Mouse (Mus musculus): ENCODE data around the gene Gm20388. TPM values are rescaled to one million over a fixed set of nuclear protein-coding genes. Genes with fewer than 3 reads are reported as not detected.
A peak's percentile ranks its signal among the peaks of the same experiment; 100 is the strongest.

The Gm20388 gene
- polyA plus RNA-seq, 1 experiment from 2014 or later, result not detected

DNA sequence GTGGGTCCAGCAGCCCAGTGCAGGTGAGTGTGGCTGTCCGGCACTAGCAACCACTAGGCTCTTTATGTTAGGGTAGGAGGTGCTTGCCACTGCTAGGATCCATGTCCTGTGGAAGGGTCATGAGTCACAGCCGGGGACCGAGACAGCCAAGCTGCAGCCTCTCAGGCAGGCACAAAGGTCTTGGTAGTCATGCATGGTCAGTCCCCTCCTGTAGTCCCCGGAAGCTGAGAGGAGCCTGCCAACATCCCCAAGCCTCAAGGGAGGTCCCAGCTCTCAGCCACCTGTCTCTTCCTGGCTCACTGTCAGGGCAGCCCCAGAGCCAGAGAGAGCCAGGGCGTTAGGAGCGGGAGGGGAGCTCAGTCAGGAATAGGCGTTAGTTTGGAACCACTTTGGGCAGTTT lies 836.6 kb downstream of the Gm20388 start:
- Histone ChIP-seq H3K9ac (ENCODE audit: low read length) (no peak overlapping the region), H3K4me3 (ENCODE audit: control insufficient read depth in 1 of 2, insufficient read depth in 1 of 2, low read depth in 1 of 2, low read length in 2 of 2) (no peak overlapping the region), H3K4me2 (ENCODE audit: low read length) (no peak overlapping the region), H3K27me3 (ENCODE audit: control insufficient read depth, insufficient read depth, low read length) (no peaks in the 10 kb centered on the region), H3K36me3 (ENCODE audit: control insufficient read depth, insufficient read depth, low read length) (no peaks in the 10 kb centered on the region), H3K27ac (replicated peaks in 1 of 2; ENCODE audit: control insufficient read depth in 1 of 2, insufficient read depth in 1 of 2, low read depth in 2 of 2, low read length in 2 of 2) (no peak overlapping the region), H3K4me1 (ENCODE audit: control insufficient read depth in 2 of 2, insufficient read depth in 2 of 2, low read length in 2 of 2) (peaks cover 19 to 21% of the 10 kb centered on the region in 2 experiments), H3K9me3 (ENCODE audit: control insufficient read depth, low read length) (no peaks in the 10 kb centered on the region)
- no peak for ATAC-seq (ENCODE audit: insufficient number of reproducible peaks, insufficient read depth, low FRiP score, low read depth)
- 72% methylated on average over 7 of the region's 7 CpGs for WGBS

DNA sequence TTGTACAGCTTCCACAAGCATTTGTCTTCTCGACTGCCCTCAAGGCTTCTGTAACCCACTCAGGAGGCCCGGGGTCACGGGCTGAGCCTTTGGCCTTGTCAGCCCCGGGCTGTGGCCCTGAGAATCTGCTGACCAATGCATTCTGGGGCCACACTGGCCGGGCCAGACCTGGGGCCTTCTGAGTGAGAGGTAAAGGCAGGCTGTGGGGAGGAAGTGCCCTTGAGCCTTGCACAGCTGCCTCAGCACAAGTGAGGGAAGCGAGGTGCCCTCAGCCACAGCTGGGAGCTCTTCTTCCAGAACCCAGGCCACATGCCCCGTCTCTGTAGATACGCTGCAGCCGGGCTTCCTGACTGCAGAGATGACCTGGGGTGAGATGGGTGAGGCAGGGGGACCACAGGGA lies 840.0 kb downstream of the Gm20388 start:
- Histone ChIP-seq H3K4me2 (ENCODE audit: low read length) (no peak overlapping the region), H3K27me3 (ENCODE audit: control insufficient read depth, insufficient read depth, low read length) (no peaks in the 10 kb centered on the region), H3K9me3 (ENCODE audit: control insufficient read depth, low read length) (no peaks in the 10 kb centered on the region), H3K9ac (ENCODE audit: low read length) (no peak overlapping the region), H3K4me3 (ENCODE audit: control insufficient read depth in 1 of 2, insufficient read depth in 1 of 2, low read depth in 1 of 2, low read length in 2 of 2) (no peak overlapping the region), H3K4me1 (ENCODE audit: control insufficient read depth in 2 of 2, insufficient read depth in 2 of 2, low read length in 2 of 2) (peaks cover 15 to 16% of the 10 kb centered on the region in 2 experiments), H3K27ac (replicated peaks in 1 of 2; ENCODE audit: control insufficient read depth in 1 of 2, insufficient read depth in 1 of 2, low read depth in 2 of 2, low read length in 2 of 2) (no peak overlapping the region), H3K36me3 (ENCODE audit: control insufficient read depth, insufficient read depth, low read length) (no peaks in the 10 kb centered on the region; the same call in 1 of the 2 replicates)
- WGBS, result 83% methylated on average over 9 of the region's 9 CpGs
- no peak for ATAC-seq (ENCODE audit: insufficient number of reproducible peaks, insufficient read depth, low FRiP score, low read depth)

DNA sequence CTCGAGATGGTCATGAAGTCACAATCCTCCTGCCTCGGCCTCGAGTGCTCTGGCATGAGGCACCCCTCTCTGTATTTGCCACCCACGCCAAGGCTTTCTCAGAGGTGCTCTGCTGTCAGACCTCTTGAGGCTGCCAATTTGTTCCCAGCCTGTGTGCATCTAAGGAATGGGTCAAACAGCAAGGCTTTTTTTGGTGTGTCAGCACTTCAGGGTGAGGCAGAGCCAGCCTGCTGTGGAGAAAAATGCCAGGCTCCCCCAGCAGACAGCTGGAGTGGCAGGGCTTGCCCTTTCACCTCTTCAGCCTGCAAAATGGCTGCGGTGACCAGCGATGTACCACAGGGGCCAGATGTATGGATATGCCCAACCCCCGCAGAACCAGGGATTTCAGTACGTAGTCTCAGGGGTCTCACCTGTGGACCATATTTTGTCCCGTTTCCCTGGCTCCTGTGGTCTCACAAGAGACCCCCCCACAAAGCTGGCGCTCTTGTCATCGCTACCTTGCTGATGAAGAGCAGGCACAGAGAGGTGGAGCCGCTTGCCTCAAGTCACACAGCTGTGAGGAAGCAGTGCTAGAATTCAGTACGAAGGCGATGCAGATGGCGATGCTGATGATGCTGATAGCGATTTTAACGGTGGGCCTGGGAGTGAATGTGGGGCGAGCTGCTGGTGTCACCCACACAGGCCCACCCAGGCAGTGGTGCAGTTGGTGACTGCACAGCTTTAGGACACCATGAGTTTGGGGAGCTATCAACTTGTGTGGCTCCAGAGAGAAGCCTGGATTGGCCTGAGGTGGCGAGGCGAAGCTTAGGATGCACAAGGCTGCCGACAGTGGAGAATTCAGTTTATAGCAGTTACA lies 840.8 kb downstream of the Gm20388 start:
- Histone ChIP-seq H3K27ac (replicated peaks in 1 of 2; ENCODE audit: control insufficient read depth in 1 of 2, insufficient read depth in 1 of 2, low read depth in 2 of 2, low read length in 2 of 2) (peak overlapping the region; percentile 26 to 68), H3K9ac (ENCODE audit: low read length) (peak overlapping the region; percentile 41; the same call in 1 of the 2 replicates), H3K36me3 (ENCODE audit: control insufficient read depth, insufficient read depth, low read length) (no peaks in the 10 kb centered on the region; the same call in 1 of the 2 replicates), H3K27me3 (ENCODE audit: control insufficient read depth, insufficient read depth, low read length) (no peaks in the 10 kb centered on the region), H3K4me1 (ENCODE audit: control insufficient read depth in 2 of 2, insufficient read depth in 2 of 2, low read length in 2 of 2) (peaks cover 15 to 16% of the 10 kb centered on the region in 2 experiments), H3K9me3 (ENCODE audit: control insufficient read depth, low read length) (no peaks in the 10 kb centered on the region), H3K4me3 (ENCODE audit: control insufficient read depth in 1 of 2, insufficient read depth in 1 of 2, low read depth in 1 of 2, low read length in 2 of 2) (peak overlapping the region in 1 of 2 experiments; percentile 9; a peak in 1 of 4 replicates), H3K4me2 (ENCODE audit: low read length) (peak overlapping the region; percentile 55)
- 51% methylated on average over 21 of the region's 21 CpGs for WGBS
- no peak; the same call in 1 of the 2 replicates for ATAC-seq (ENCODE audit: insufficient number of reproducible peaks, insufficient read depth, low FRiP score, low read depth)

DNA sequence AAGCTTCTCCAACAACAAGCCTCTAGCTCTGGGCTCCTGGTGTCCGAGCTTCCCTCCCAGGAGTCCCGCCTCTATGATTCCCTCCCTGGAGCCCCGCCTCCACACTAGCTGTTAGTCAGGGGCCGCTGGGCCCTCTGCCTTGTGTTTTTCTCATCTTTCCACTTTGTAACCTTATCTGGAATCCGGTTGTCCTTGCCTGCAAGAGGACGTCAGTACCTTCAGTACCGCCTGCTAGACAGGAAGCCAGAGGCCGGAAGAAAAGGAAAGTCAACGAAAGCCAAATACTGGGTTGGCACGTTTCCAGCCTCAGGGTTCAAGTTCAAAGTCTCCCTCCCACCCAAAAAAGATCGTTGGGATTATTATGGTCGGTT lies 841.4 kb downstream of the Gm20388 start:
- ATAC-seq (ENCODE audit: insufficient number of reproducible peaks, insufficient read depth, low FRiP score, low read depth), result peak; percentile 73
- Histone ChIP-seq H3K4me2 (ENCODE audit: low read length) (peak overlapping the region; percentile 55), H3K27ac (replicated peaks in 1 of 2; ENCODE audit: control insufficient read depth in 1 of 2, insufficient read depth in 1 of 2, low read depth in 2 of 2, low read length in 2 of 2) (peak overlapping the region; percentile 48 to 68; a peak in 3 of 4 replicates), H3K9me3 (ENCODE audit: control insufficient read depth, low read length) (no peaks in the 10 kb centered on the region), H3K9ac (ENCODE audit: low read length) (peak overlapping the region; percentile 41; the same call in 1 of the 2 replicates), H3K4me3 (ENCODE audit: control insufficient read depth in 1 of 2, insufficient read depth in 1 of 2, low read depth in 1 of 2, low read length in 2 of 2) (peak overlapping the region in 1 of 2 experiments; percentile 9; a peak in 1 of 4 replicates), H3K4me1 (ENCODE audit: control insufficient read depth in 2 of 2, insufficient read depth in 2 of 2, low read length in 2 of 2) (peaks cover 15 to 16% of the 10 kb centered on the region in 2 experiments), H3K36me3 (ENCODE audit: control insufficient read depth, insufficient read depth, low read length) (no peaks in the 10 kb centered on the region; the same call in 1 of the 2 replicates), H3K27me3 (ENCODE audit: control insufficient read depth, insufficient read depth, low read length) (no peaks in the 10 kb centered on the region)
- WGBS, result 4% methylated on average over 12 of the region's 12 CpGs

DNA sequence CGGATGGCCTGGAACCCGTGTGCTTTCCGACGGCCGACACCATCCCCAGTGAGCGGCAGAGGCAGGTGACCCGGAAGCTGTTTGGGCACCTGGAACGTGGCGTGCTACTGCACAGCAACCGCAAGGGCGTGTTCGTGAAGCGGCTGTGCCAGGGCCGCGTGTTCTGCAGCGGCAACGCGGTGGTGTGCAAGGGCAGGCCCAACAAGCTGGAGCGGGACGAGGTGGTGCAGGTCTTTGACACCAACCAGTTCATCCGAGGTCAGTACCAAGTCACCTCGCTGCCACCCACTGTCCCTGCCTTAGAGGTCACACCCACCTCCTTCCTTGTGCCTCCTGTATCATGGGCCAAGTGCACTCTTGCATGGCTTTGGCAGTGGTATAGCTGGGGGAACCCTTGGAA lies 842.8 kb downstream of the Gm20388 start:
- Histone ChIP-seq H3K36me3 (ENCODE audit: control insufficient read depth, insufficient read depth, low read length) (no peaks in the 10 kb centered on the region; the same call in 1 of the 2 replicates), H3K4me2 (ENCODE audit: low read length) (no peak overlapping the region), H3K27ac (replicated peaks in 1 of 2; ENCODE audit: control insufficient read depth in 1 of 2, insufficient read depth in 1 of 2, low read depth in 2 of 2, low read length in 2 of 2) (no peak overlapping the region), H3K4me1 (ENCODE audit: control insufficient read depth in 2 of 2, insufficient read depth in 2 of 2, low read length in 2 of 2) (peaks cover 15 to 16% of the 10 kb centered on the region in 2 experiments), H3K4me3 (ENCODE audit: control insufficient read depth in 1 of 2, insufficient read depth in 1 of 2, low read depth in 1 of 2, low read length in 2 of 2) (no peak overlapping the region), H3K9me3 (ENCODE audit: control insufficient read depth, low read length) (no peaks in the 10 kb centered on the region), H3K9ac (ENCODE audit: low read length) (no peak overlapping the region), H3K27me3 (ENCODE audit: control insufficient read depth, insufficient read depth, low read length) (no peaks in the 10 kb centered on the region)
- no peak for ATAC-seq (ENCODE audit: insufficient number of reproducible peaks, insufficient read depth, low FRiP score, low read depth)
- 91% methylated on average over 22 of the region's 22 CpGs for WGBS

DNA sequence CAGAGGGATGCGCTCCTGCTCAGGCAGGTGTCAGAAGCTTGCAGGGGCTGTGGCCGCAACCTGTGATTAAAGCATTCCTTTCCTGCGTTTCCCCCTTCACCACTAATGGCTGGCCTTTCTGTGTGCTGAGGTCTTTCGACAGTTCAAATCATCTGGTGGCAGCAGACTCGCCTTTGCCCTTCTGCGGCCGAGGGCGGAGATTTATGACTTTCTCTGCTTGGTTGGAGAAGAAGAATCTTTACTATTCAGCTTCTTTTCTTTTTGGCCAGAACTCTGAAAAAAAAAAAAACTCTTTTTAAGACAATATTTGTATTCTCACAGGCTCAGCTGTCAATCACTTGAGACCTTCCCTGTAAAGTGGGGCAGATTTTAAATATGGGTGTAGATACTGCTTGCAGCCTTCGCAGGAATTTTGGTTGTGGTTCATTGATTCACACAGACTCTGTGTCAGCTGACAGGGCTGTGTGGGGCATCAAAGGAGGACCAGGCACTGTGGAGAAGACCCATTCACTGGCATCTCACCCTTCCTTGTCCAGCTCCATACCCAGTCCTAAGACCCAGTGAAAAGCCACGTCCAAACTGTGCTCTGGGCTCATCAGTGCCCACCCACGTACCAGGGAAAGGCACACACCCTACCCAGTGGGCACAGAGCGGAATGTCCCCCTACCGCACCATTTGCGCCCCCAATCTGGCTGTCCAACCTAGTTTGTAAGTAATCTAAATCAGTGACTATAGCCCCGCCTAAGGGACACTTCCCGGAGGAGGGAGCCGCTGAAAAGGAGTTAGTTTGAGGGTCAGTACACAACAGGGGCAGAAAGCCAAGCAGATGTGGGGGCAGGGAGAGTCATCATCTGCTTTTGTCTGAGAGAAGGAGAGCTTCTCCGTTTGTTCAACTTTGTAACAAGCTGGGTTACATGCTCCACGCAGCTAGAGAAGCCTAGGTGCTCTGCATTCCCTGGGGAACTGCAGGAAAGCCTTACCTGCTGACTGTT lies 845.0 kb downstream of the Gm20388 start:
- Histone ChIP-seq H3K9ac (ENCODE audit: low read length) (no peak overlapping the region), H3K4me3 (ENCODE audit: control insufficient read depth in 1 of 2, insufficient read depth in 1 of 2, low read depth in 1 of 2, low read length in 2 of 2) (no peak overlapping the region), H3K27ac (replicated peaks in 1 of 2; ENCODE audit: control insufficient read depth in 1 of 2, insufficient read depth in 1 of 2, low read depth in 2 of 2, low read length in 2 of 2) (no peak overlapping the region), H3K9me3 (ENCODE audit: control insufficient read depth, low read length) (no peaks in the 10 kb centered on the region), H3K4me1 (ENCODE audit: control insufficient read depth in 2 of 2, insufficient read depth in 2 of 2, low read length in 2 of 2) (peaks cover 15 to 16% of the 10 kb centered on the region in 2 experiments), H3K36me3 (ENCODE audit: control insufficient read depth, insufficient read depth, low read length) (no peaks in the 10 kb centered on the region; the same call in 1 of the 2 replicates), H3K27me3 (ENCODE audit: control insufficient read depth, insufficient read depth, low read length) (no peaks in the 10 kb centered on the region), H3K4me2 (ENCODE audit: low read length) (no peak overlapping the region)
- 64% methylated on average over 19 of the region's 19 CpGs for WGBS
- no peak for ATAC-seq (ENCODE audit: insufficient number of reproducible peaks, insufficient read depth, low FRiP score, low read depth)

DNA sequence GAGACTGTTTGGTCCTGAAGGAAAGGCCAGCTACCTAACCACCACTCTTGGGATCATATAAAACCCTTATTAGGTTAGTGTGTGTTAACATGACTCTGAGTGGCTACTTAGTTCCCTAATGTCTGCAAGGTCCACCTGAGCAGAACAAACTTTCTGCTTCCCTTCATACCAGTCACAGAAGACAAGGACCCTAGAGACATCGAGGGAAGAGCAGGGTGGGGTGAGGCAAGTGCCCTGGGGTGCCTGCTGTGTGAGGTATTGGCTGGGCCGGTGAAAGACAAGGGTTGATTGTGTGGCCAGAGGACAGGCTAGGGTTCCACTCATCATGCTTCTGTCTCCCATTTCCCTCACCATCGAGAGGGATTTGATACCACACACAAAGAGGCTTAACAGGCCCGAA lies 847.4 kb downstream of the Gm20388 start:
- no peaks in the 10 kb centered on the region; the same call in 1 of the 2 replicates for H3K36me3 ChIP-seq (ENCODE audit: control insufficient read depth, insufficient read depth, low read length)
- H3K4me3 ChIP-seq (ENCODE audit: control insufficient read depth in 1 of 2, insufficient read depth in 1 of 2, low read depth in 1 of 2, low read length in 2 of 2), result no peak overlapping the region
- WGBS, result 57% methylated on average over 4 of the region's 4 CpGs
- no peak overlapping the region for H3K9ac ChIP-seq (ENCODE audit: low read length)
- no peaks in the 10 kb centered on the region for H3K27me3 ChIP-seq (ENCODE audit: control insufficient read depth, insufficient read depth, low read length)
- H3K4me2 ChIP-seq (ENCODE audit: low read length), result no peak overlapping the region
- H3K4me1 ChIP-seq (ENCODE audit: control insufficient read depth in 2 of 2, insufficient read depth in 2 of 2, low read length in 2 of 2), result no peaks in the 10 kb centered on the region
- no peaks in the 10 kb centered on the region for H3K9me3 ChIP-seq (ENCODE audit: control insufficient read depth, low read length)
- H3K27ac ChIP-seq (replicated peaks in 1 of 2; ENCODE audit: control insufficient read depth in 1 of 2, insufficient read depth in 1 of 2, low read depth in 2 of 2, low read length in 2 of 2), result no peak overlapping the region
- ATAC-seq (ENCODE audit: insufficient number of reproducible peaks, insufficient read depth, low FRiP score, low read depth), result no peak

Data from heart, embryonic 14.5 days (tissue).